ENCODE assay signal across 24 mouse cellular contexts in the genomic region with DNA sequence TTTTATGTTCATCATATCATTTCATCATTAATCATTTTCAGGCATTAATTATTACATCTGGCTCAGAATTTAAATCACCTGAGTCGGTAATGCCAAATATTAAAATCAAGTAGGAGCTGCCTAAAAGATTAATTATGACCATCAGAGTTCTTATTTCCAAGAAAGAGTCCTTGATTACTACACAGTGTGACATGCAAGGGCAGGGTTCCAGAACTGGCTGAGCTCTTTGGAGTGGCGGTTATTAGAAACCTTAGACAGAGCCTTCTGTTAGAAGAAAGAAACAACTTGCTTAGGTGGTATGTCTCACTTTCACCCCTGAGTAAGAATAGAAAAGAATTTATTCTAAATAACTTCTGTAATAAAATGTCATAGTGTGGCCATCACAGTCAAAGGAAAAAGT. TPM values are rescaled to one million over a fixed set of nuclear protein-coding genes. Genes with fewer than 3 reads are reported as not detected.
A peak's percentile ranks its signal among the peaks of the same experiment; 100 is the strongest.
DNase-seq lines count a peak whose midpoint lies in the region; ATAC-seq lines count a peak whose summit lies in the region.
"Had no signal": no experiment of that assay in that cellular context is flagged by ENCODE, and none has a peak within 500 bp of the region (broad histone marks: within the 10 kb centered on the region; RNA-seq: fewer than 3 reads in every experiment).

No protein-coding gene starts in this region.

- DNase-seq in adrenal gland, adult 2 months = peak; percentile 45
- no peak for DNase-seq in adrenal gland, postnatal 25 days
- DNase-seq in adrenal gland, postnatal 10 days = peak; percentile 12
- DNase-seq in adrenal gland, postnatal 14 days = no peak
- DNase-seq in adrenal gland, postnatal 36 days = peak; percentile 11 to 52
- DNase-seq in adrenal gland, postnatal 4 days (ENCODE audit: low spot score in 2 of 2) = no peak
- DNase-seq in cerebellum, postnatal 10 days = peak; percentile 43 to 55
- DNase-seq: adrenal gland, adult 8-10 months; B cell, adult 2 months; cerebellum, adult 11 months; cerebellum, adult 11-12 months; cerebellum, adult 18-20 months; cerebellum, adult 2 months; cerebellum, adult 8-10 months; cerebellum, adult 9-10 months; cerebellum, adult 9-11 months; cerebellum, postnatal 25 days had no signal

- ATAC-seq in cerebellum, adult (ENCODE audit: insufficient number of reproducible peaks, low FRiP score, low TSS enrichment) = no peak
- ATAC-seq: activated CD4-positive, CD25-positive, alpha-beta regulatory T cell, adult 4 months; CD4-positive, CD25-positive, alpha-beta regulatory T cell, adult 4 months; Patski had no signal

RNA-seq across cellular contexts. Expression of gene Lxn, which starts 3.6 kb away (rescaled TPM):
- total RNA-seq in adrenal gland, adult 2 months (2021) = 10 to 100 TPM in 1 of 2 experiments, 1 to 10 TPM in 1; 7.3 to 16.3 TPM
- polyA plus RNA-seq in adrenal gland, adult 2 months (2012; rRNA removed) = 52.1 and 66.8 TPM in 2 replicates
- 19.8 and 21.5 TPM in 2 replicates for total RNA-seq in adrenal gland, postnatal 25 days (2021)
- 10 to 100 TPM; 17.6 to 21.9 TPM for total RNA-seq in adrenal gland, postnatal 10 days (2021)
- total RNA-seq in adrenal gland, postnatal 14 days (2021) = 16.7 and 16.8 TPM in 2 replicates
- total RNA-seq in adrenal gland, postnatal 36 days (2021) = 10 to 100 TPM in 1 of 2 experiments, 1 to 10 TPM in 1; 7.1 to 15.8 TPM
- total RNA-seq in adrenal gland, postnatal 4 days (2021) = 10 to 100 TPM; 29.1 to 39.4 TPM
- total RNA-seq: MEL had no signal

RNA-seq across cellular contexts. Expression of gene Gfm1, which starts 37.4 kb away (rescaled TPM):
- 100 to 1,000 TPM; 103 to 117 TPM for total RNA-seq in adrenal gland, adult 2 months (2021)
- 22.6 and 25.9 TPM in 2 replicates for polyA plus RNA-seq in adrenal gland, adult 2 months (2012; rRNA removed)
- total RNA-seq in adrenal gland, postnatal 25 days (2021) = 78.8 and 97.6 TPM in 2 replicates
- total RNA-seq in adrenal gland, postnatal 10 days (2021) = 100 to 1,000 TPM; 122 to 132 TPM
- total RNA-seq in adrenal gland, postnatal 14 days (2021) = 123 and 133 TPM in 2 replicates
- 100 to 1,000 TPM; 102 to 108 TPM for total RNA-seq in adrenal gland, postnatal 36 days (2021)
- 10 to 100 TPM; 79.5 to 82.8 TPM for total RNA-seq in adrenal gland, postnatal 4 days (2021)

RNA-seq across cellular contexts. Expression of gene Rarres1, which starts 48.0 kb away (rescaled TPM):
- under 1 TPM; 0.20 to 0.93 TPM for total RNA-seq in adrenal gland, adult 2 months (2021)
- polyA plus RNA-seq in adrenal gland, adult 2 months (2012; rRNA removed) = 2.1 and 5.4 TPM in 2 replicates
- 0.24 TPM in 1 of 2 replicates, not detected in the other for total RNA-seq in adrenal gland, postnatal 25 days (2021)
- total RNA-seq in adrenal gland, postnatal 10 days (2021) = 1 to 10 TPM; 1.7 to 1.8 TPM
- total RNA-seq in adrenal gland, postnatal 14 days (2021) = 1.0 and 1.5 TPM in 2 replicates
- total RNA-seq in adrenal gland, postnatal 36 days (2021) = 1 to 10 TPM in 1 of 2 experiments, under 1 TPM in 1; 0.26 to 1.1 TPM
- 1 to 10 TPM in 1 of 2 experiments, under 1 TPM in 1; 0.81 to 1.3 TPM for total RNA-seq in adrenal gland, postnatal 4 days (2021)
- total RNA-seq: MEL had no signal
- polyA plus RNA-seq: C2C12; CD4-positive, CD25-positive, alpha-beta regulatory T cell, adult 4 months; G1E; Patski had no signal

Comparison
In these comparisons a context has a peak if more than half of its experiments do, and no peak if none do; other contexts are left out.
1. DNase-seq: peak in adrenal gland, adult 2 months (single experiment), adrenal gland, postnatal 10 days (single experiment), adrenal gland, postnatal 36 days (2 of 2) and cerebellum, postnatal 10 days (2 of 2); none in adrenal gland, postnatal 25 days (single experiment), adrenal gland, postnatal 14 days (single experiment) and adrenal gland, postnatal 4 days (0 of 2).